Mouse (Mus musculus) ES-Bruce4 (cell line): Measurements from ENCODE around the gene Nxph4.

Source experiments
- CTCF ChIP-seq: IDR thresholded peaks from one replicate; pipeline ENCODE4 v1.8.1; 2011; ENCODE audit warnings: low read depth, low read length
- EP300 ChIP-seq: IDR thresholded peaks from 2 replicates; pipeline ENCODE4 v1.6.1; 2011; ENCODE audit warnings: low read depth, low read length; ENCODE audit not compliant: insufficient read depth
- POLR2A ChIP-seq: IDR thresholded peaks from one replicate; pipeline ENCODE4 v1.8.1; 2011; ENCODE audit warnings: low read length; ENCODE audit not compliant: insufficient read depth

DNA sequence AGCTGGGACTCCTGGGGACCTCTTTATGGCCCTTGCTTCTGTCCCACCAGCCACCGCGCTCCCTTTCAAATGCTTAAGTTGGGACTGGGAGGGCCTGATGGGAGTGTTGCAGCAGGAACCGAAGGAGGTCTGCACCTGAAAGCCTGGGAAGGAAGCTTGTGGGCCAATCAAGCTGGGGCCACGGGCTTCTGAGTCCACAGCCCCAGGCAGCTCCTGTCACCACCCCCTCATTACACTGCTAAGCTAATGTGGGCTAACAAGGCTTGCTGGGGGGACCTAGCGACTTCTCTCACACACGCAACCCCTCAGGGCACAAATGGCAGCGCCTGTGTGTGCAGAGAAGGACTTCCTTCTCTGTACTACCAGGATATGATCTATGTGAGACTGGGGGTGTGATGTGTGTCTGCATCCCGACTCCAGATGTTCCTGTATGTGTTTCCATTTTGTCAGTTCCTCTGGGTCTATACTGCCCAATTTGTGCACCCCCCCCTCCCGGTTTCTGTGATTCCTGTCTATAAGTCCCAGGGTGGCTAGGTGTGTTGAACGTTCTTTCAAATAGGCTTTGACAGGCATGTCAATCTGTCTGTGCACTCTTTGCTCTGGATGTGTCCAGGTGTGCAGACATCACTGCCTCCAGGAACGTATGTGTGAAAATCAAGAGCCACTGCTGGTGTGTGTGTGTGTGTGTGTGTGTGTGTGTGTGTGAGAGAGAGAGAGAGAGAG lies 23.3 kb downstream of the Nxph4 start:
- TF ChIP-seq CTCF, result no peak
- TF ChIP-seq POLR2A, result no peak
- 0 out of 2 replicates have a peak, but pooled peaks have one; percentile 59 for TF ChIP-seq EP300
